Mouse (Mus musculus): ENCODE results near the gene Stx1b.

DNA sequence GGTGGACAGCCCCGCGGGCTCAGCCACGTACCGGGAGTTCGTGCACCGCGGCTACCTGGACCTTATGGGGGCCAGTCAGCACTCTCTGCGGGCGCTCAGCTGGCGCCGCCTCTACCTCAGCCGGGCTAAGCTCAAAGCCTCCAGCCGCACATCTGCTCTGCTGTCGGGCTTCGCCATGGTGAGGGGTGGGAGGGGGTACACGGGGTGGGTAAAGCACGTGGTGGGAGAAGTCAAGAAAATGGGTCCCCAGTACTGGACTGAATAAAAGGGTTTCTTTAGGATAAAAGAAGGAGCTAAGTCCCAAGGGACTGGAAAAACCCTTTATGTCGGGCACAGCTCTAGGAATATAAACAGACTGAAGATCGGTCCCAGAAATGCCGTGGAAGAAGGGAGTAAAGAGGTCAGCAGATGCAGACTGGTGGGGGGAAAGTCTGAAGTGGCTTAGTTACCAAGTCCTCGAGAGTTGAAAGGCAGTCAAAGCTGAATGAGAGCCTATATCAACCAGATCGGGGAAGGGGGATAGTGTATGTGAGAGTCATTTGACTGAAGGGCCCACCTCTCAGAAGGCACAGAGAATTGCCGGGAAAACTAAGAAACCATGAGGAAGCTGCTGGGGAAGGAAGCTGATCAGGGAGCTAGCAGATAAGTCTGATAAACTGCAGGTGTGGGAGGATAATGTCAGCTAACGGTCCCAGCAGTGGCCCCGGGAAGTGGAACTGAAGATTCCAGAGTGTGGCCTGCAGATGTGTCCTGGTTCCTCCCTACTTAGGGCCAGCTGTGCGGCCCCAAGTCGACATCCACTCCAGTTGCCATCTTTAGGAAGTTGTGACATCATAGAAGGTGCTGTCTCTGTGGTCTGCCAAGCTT is 54.1 kb downstream of the Stx1b start:
- TF ChIP-seq CTCF (IDR thresholded peaks at IDR 0.05; ENCODE audit: low read depth) (no peak), EP300 (optimal IDR thresholded peaks at IDR 0.05) (no peak)
